Mouse (Mus musculus) heart, embryonic 11.5 days (tissue): ENCODE results near the gene Chgb. TPM values are rescaled to one million over a fixed set of nuclear protein-coding genes. Genes with fewer than 3 reads are reported as not detected.

Experiments used
- ATAC-seq: fragments of 200-750 bp; cut with Nextera tagmentation; replicated peaks from 2 replicates; pipeline ENCODE4 v1.8.0; 2017; ENCODE audit warnings: moderate library complexity; ENCODE audit not compliant: insufficient number of reproducible peaks, low FRiP score, low TSS enrichment
- H3K27ac ChIP-seq: fragments of 300-500 bp; sonication (generic); 2 replicates; pipeline ENCODE4 v1.5.1; 2014; ENCODE audit warnings: mild to moderate bottlenecking, low read depth, low read length
- H3K27me3 ChIP-seq: fragments of 300-500 bp; sonication (generic); 2 replicates; pipeline ENCODE4 v1.6.1; 2014; ENCODE audit warnings: mild to moderate bottlenecking, low read length, mixed read lengths; ENCODE audit not compliant: control insufficient read depth, insufficient read depth
- H3K36me3 ChIP-seq: fragments of 300-500 bp; sonication (generic); 2 replicates; pipeline ENCODE4 v1.6.1; 2014; ENCODE audit warnings: mild to moderate bottlenecking, low read length, moderate library complexity, mixed read lengths; ENCODE audit not compliant: control insufficient read depth, insufficient read depth
- H3K4me1 ChIP-seq: fragments of 300-500 bp; sonication (generic); 2 replicates; pipeline ENCODE4 v1.6.1; 2014; ENCODE audit warnings: low read length; ENCODE audit not compliant: control insufficient read depth, insufficient read depth
- H3K4me2 ChIP-seq: fragments of 300-500 bp; sonication (generic); 2 replicates; pipeline ENCODE4 v1.6.1; 2014; ENCODE audit warnings: mild to moderate bottlenecking, moderate library complexity
- H3K4me3 ChIP-seq: fragments of 300-500 bp; sonication (generic); 2 replicates; pipeline ENCODE4 v1.5.1; 2014; ENCODE audit warnings: low read depth, low read length
- H3K9ac ChIP-seq: fragments of 300-500 bp; sonication (generic); 2 replicates; pipeline ENCODE4 v1.6.1; 2014; ENCODE audit warnings: mild to moderate bottlenecking, low read depth, low read length, moderate library complexity
- H3K9me3 ChIP-seq: fragments of 300-500 bp; sonication (generic); replicated peaks from 2 replicates; pipeline ENCODE4 v1.6.1; 2016; ENCODE audit warnings: low read length; ENCODE audit not compliant: control insufficient read depth
- WGBS: fragments of 180-500 bp; shearing (Covaris S2); extraction: QIAGEN DNeasy Blood & Tissue Kit; methylation state at CpG from one replicate; pipeline ENCODE4 v1.1.7; 2014; ENCODE audit not compliant: insufficient replicate concordance; 5-methylcytosine and 5-hydroxymethylcytosine counted together
- polyA plus RNA-seq: library from polyadenylated mRNA; unstranded; fragments of >200 nt; fragmentation: Nextera tagmentation; extraction: Ambion mirVana; gene quantifications from 2 replicates; pipeline ENCODE4 v1.2.1, GENCODE M21; 2014

Chgb gene
- 0.19 and 0.51 TPM in 2 replicates for polyA plus RNA-seq

- H3K4me1 ChIP-seq = 0 out of 2 replicates have a peak, but pooled peaks cover 2% of the 10 kb centered on the region
- peaks cover 12% of the 10 kb centered on the region; the same call in 1 of the 2 replicates for H3K27me3 ChIP-seq
- H3K9ac ChIP-seq = no peak within 1 kb of the TSS
- H3K27ac ChIP-seq = no peak within 1 kb of the TSS
- H3K4me3 ChIP-seq = peak within 1 kb of the TSS; percentile 46
- no peak for ATAC-seq
- peak within 1 kb of the TSS; percentile 83 for H3K4me2 ChIP-seq
- WGBS = 7% methylated on average over 4 of the region's 4 CpGs
- H3K36me3 ChIP-seq = no peaks in the 10 kb centered on the region
- no peaks in the 10 kb centered on the region for H3K9me3 ChIP-seq
These were observed at the start of gene Chgb for GRCm38 (mm10) chr2:132780978-132781377. Gene Chgb, plus strand, starts transcription at chr2:132781278.

- no peak overlapping the region for H3K4me3 ChIP-seq
- no peaks in the 10 kb centered on the region for H3K9me3 ChIP-seq
- no peaks in the 10 kb centered on the region for H3K4me1 ChIP-seq
- H3K9ac ChIP-seq = no peak overlapping the region
- 88% methylated on average over 5 of the region's 5 CpGs for WGBS
- no peak overlapping the region for H3K27ac ChIP-seq
- no peak overlapping the region for H3K4me2 ChIP-seq
- no peaks in the 10 kb centered on the region for H3K27me3 ChIP-seq
- no peaks in the 10 kb centered on the region for H3K36me3 ChIP-seq
- no peak for ATAC-seq
These were observed 48.1 kb upstream of the Chgb start for GRCm38 (mm10) chr2:132732940-132733339.

GRCm38 (mm10) chr2:132733603-132734573 lies 47.2 kb upstream of the Chgb start:
- H3K4me1 ChIP-seq = no peaks in the 10 kb centered on the region
- ATAC-seq = no peak
- H3K27ac ChIP-seq = no peak overlapping the region
- no peaks in the 10 kb centered on the region for H3K36me3 ChIP-seq
- H3K27me3 ChIP-seq = no peaks in the 10 kb centered on the region
- H3K4me2 ChIP-seq = no peak overlapping the region
- 88% methylated on average over 10 of the region's 10 CpGs for WGBS
- no peak overlapping the region for H3K4me3 ChIP-seq
- no peak overlapping the region for H3K9ac ChIP-seq
- H3K9me3 ChIP-seq = no peaks in the 10 kb centered on the region

GRCm38 (mm10) chr2:132738816-132739432 lies 42.2 kb upstream of the Chgb start:
- no peak overlapping the region for H3K9ac ChIP-seq
- no peaks in the 10 kb centered on the region for H3K27me3 ChIP-seq
- H3K4me1 ChIP-seq = no peaks in the 10 kb centered on the region
- 60% methylated on average over 2 of the region's 2 CpGs for WGBS
- ATAC-seq = no peak
- no peaks in the 10 kb centered on the region for H3K36me3 ChIP-seq
- no peak overlapping the region for H3K27ac ChIP-seq
- H3K4me2 ChIP-seq = no peak overlapping the region
- no peaks in the 10 kb centered on the region for H3K9me3 ChIP-seq
- no peak overlapping the region for H3K4me3 ChIP-seq

- H3K4me2 ChIP-seq = no peak overlapping the region
- no peak overlapping the region for H3K4me3 ChIP-seq
These were observed 39.2 kb upstream of the Chgb start for GRCm38 (mm10) chr2:132741862-132742347.

GRCm38 (mm10) chr2:132744866-132745265 lies 36.2 kb upstream of the Chgb start:
- no peaks in the 10 kb centered on the region for H3K27me3 ChIP-seq

More at GRCm38 (mm10) chr2:132741862-132742347, 39.2 kb upstream of the Chgb start:
- Histone ChIP-seq H3K27ac (no peak overlapping the region), H3K27me3 (no peaks in the 10 kb centered on the region), H3K36me3 (no peaks in the 10 kb centered on the region), H3K9ac (no peak overlapping the region), H3K4me1 (no peaks in the 10 kb centered on the region), H3K9me3 (no peaks in the 10 kb centered on the region)
- ATAC-seq = no peak
- 60% methylated on average over 8 of the region's 8 CpGs for WGBS

GRCm38 (mm10) chr2:132746108-132746507 lies 35.0 kb upstream of the Chgb start:
- Histone ChIP-seq H3K4me2 (no peak overlapping the region), H3K36me3 (no peaks in the 10 kb centered on the region), H3K27ac (no peak overlapping the region), H3K4me3 (no peak overlapping the region), H3K9ac (no peak overlapping the region), H3K9me3 (no peaks in the 10 kb centered on the region), H3K27me3 (no peaks in the 10 kb centered on the region), H3K4me1 (no peaks in the 10 kb centered on the region)
- ATAC-seq = no peak
- WGBS = 73% methylated on average over 3 of the region's 3 CpGs

More at GRCm38 (mm10) chr2:132744866-132745265, 36.2 kb upstream of the Chgb start:
- WGBS = 86% methylated on average over 5 of the region's 5 CpGs
- Histone ChIP-seq H3K36me3 (no peaks in the 10 kb centered on the region), H3K9me3 (no peaks in the 10 kb centered on the region), H3K9ac (no peak overlapping the region), H3K4me2 (no peak overlapping the region), H3K27ac (no peak overlapping the region), H3K4me1 (no peaks in the 10 kb centered on the region), H3K4me3 (no peak overlapping the region)
- ATAC-seq = no peak

- H3K4me2 ChIP-seq = no peak overlapping the region
- no peak for ATAC-seq
- H3K9ac ChIP-seq = no peak overlapping the region
- no peaks in the 10 kb centered on the region for H3K9me3 ChIP-seq
- H3K36me3 ChIP-seq = no peaks in the 10 kb centered on the region
- H3K4me1 ChIP-seq = no peaks in the 10 kb centered on the region
- H3K27me3 ChIP-seq = no peaks in the 10 kb centered on the region
- H3K4me3 ChIP-seq = no peak overlapping the region
- no peak overlapping the region for H3K27ac ChIP-seq
These were observed 30.4 kb upstream of the Chgb start for GRCm38 (mm10) chr2:132750726-132751125.
